Mouse (Mus musculus): ENCODE data around the gene Nt5dc2.

The Nt5dc2 gene

DNA sequence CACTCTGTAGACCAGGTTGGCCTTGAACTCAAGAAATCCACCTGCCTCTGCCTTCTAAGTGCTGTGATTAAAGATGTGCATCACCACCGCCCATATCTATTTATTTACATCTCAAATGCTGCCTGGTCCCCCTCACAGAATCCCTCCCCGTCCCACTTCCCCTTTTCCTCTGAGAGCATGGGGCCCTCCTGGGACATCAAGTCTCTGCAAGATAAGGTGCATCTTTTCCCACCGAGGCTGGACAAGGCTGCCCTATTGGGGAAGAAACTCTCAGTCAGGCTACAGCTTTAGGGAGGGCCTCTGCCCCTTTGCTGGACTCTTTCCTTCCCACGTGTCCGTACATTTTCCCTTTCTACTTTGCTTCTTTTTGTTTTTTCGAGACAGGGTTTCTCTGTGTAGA is 38.7 kb downstream of the Nt5dc2 start:
- no peak for DNase-seq

DNA sequence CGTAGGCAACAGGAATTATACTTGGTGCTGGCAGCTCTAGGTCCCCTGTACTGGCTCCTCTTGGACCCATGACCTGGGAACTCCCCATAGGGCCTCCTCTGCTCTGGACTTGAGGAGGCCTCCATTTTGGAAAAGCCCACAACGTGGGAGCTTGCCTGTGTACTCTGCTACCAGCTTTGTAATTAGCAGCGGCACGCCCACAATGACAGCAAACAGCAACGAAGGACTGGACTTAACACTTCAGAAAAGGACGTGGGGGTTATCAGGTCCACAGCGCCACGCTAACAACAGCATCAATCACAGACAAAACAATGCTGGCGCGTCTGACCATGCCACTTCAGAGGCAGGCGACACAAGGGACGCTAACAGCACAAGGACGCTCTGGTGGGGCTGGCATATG is 40.1 kb downstream of the Nt5dc2 start:
- no peak for DNase-seq

DNA sequence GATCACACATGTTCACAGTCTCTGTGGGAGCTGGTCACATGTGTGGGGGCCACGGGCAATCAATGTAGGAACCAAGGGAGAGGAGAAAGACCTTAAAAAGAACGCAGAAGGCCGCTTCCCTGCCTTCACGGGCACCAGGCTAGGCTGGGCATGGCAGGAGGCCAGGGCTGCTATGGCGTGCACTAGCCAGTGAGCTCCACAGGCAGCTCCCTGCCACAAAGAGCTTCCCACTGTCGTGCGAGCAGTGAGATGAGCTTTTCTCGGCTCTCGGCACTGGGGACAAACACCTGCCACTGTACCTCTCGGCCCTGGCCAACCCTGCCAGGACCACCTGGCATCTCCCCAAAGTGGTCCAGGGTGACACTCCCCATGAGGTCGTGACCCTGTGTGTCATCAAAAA is 40.5 kb downstream of the Nt5dc2 start:
- DNase-seq = no peak

DNA sequence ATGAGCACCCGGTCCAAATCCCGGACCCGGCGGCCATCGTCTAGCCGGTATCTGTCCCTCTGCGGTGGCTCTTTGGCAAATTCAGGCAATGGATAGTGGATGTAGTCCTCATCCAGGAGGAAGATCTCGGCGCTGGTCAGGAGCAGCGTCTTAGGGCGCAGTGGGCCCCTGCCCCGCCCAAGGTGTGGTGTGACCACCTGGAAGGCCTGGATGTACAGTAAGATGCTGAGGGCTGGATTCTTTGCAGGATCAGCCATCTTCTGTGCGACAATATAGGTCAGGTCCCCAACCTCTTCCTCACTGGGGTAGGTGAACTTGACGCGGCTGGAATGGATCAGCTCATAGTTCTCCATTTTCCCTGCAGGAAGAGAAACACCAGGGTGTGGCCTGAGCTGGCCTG is 41.0 kb downstream of the Nt5dc2 start:
- DNase-seq = no peak

DNA sequence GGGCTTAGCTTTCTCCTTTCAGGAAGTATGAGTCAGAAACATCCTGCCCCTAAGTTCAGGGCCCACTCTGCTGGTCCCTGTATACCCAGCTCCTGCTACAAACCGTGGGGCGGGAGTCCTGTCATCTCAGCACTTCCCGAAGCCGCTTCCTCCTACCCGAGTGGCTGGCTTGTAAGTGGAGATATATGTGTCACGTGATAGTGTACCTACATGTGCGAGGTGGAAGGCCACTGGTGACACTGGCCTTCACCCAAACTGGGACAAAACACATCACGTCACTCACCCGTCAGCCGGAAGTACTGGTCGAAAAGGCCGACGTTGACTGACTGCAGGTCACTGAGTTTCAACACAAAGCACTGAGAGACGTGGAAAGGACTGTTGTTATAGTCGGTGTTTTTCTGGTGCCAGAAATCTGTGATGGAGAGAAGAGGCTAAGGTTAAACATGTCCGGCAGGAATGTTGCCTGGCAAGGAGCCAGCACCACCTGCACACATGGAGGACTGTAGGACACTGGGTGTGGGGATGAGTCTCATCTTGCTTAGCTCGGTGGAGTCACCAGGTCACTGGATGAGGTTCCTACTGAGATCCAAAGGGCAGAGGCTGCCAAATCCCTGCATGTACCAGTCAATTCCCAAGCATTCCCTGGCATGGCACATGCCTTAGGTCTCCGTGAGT is 42.1 kb downstream of the Nt5dc2 start:
- peak; percentile 50 for DNase-seq

DNA sequence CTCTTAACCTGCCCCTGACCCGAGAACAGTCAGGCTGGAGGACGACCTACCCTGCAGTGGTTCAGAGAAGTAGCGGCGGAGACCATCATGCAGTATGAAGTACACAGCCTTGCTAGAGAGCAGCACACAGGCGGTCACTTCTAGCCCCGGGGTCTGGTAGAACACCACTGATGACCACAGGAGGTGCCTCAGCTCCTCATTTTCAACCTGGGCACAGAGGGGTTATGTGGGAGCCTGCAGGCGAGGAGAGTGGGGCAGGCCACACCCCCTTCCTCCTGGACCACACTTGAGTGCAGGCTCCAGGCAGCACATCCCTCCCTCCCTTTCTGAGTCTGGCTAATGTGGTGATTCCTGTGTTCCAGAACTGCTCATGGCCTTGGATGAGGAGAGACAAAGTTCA is 42.7 kb downstream of the Nt5dc2 start:
- no peak for DNase-seq

DNA sequence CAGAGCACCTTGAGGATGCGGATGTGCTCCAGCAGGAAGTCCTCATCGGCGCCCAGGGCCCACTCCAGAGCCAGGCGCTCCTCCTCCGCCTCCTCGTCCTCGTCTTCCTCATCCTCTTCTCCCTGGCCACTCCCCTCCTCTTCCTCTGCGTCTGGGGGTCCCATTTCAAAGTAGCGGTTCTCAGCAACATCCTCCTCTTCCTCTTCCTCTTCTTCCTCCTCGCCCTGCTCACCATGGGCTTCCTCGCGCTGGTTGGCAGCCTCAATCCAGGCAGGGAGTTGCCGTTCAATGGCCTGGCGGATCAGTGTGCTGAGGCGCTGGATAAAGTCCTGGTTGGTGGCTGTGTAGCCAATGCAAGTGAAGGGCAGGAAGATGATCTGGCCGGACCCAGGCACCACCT is 46.4 kb downstream of the Nt5dc2 start:
- DNase-seq = no peak

DNA sequence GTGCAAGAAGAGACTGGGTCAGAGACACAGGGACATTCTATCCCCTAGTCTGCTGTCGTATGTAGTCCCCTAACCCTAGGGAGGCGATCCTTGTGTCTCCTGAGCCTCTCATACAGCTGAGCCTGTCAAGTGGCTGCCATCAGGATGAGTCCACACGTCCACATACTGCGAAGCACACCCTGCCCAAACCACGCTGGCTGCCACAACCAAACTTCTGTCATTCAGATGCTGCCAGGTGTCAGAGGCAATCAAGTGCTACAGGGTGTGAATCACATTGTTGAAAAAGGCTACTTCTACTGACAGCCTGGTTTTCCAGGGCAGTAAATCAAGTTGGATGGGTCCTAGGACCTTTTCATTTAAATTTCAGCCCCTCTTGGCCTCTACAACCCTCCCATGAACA is 46.9 kb downstream of the Nt5dc2 start:
- DNase-seq = no peak

DNA sequence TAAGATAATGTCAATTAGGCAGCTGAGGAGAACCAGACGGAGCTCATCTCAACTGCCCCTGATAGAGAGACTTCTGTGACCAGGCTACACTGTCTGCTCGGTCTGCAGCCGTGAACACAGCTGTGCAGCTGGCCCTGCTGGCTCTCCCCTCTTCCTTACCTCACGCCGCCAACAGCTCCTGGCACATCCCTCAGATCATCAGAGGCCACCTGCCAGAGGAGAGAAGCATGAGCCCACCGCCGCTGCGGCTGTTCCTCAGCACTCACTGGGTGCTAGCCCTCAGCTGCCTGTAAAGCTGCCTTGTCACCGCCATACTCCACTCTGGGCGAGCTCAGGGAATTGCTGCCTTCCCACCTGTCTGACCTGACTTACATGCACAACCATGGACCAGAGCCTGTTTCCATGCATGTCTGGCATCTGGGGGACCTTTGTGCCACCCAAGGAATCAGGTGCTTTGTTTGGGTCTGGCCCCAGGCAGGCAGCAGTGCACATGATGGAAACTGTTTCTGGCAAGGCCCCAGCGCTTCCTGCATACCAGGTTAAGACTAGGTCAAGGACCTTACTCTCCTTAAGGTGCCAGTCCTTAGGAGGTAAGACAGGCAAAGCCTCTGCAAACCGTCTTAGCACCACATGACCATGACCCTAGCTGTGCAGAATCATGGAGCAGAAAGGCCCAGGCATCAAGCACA is 49.0 kb downstream of the Nt5dc2 start:
- peak; percentile 86 for DNase-seq

DNA sequence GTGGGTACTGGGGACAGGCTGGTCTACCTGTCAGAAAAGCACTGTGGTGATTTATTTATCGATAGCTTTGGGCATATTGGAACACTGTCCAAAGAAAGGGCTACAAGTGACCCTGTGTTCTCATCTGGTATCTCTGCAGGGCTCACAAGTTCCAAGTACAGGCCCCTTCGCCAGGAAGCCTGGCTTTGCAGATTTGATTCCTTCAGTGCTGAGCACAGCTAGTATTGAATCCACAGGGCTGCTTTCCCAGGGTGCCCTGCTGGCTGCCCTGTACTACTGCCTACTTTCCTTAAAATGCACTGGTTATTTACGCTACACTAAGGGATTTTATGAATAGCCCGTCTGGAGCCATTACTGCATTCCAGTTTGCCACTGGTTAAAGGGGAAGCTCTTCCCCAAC is 50.7 kb downstream of the Nt5dc2 start:
- DNase-seq = no peak

DNA sequence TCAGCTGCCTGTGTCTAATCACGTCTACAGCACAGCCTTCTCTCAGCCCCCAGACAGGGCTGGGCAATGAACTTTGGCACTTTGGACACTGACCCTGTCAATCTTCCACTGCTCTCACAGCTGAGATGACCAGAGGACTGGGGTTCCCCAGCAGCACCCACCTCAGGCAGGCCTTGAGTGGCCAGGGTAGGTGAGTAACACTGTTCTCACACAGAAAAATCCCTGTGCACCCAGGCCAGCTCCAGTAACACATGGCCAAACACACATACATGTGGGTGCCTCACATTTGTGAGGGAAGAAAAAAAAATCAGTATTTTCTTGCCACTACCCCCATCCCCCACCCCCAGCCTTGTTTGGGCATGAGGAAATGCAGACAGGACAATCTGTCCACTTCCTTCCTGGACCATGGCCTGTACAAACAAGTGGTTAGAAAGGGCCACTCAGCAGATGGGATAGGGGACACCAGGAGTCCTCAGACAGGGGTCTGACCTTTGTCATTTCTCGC is 52.0 kb downstream of the Nt5dc2 start:
- peak; percentile 76 for DNase-seq

DNA sequence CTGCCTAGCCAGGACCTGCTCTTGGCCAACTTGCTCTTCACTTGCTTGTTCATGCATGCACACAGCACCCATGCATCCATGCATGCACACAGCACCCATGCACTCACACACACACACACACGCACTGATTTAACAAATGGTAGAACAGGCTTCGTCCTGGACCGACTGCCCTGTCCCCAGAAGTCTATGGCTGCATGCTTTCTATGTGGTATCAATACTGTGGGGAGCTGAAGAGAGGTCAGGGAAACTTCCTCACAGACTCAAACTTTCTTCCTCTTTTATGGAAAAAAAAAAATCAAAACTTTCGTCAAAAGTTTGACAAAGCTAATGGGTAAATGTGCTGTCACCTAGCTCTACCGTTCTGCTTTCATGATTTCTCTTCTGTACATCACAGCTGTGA is 52.7 kb downstream of the Nt5dc2 start:
- DNase-seq = no peak

DNA sequence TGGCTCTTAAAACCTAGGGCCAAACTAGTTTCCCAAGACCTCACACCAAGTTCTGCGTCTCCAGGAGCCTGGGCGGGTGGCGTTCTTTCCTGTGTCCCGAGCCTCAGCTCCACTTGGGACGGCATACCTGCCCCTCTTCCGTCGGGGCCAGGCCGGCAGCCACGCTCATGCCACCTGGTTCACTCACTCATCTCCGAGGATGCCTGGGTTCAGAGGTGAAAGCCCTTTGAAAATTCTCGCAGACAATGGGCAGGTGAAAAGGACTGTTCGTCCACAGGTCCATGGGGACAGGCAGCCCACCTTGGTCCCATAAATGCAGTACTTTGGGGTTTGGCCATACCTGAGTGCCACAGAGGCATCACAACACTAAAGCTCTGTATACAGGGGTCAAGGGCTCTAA is 53.3 kb downstream of the Nt5dc2 start:
- DNase-seq = no peak

DNA sequence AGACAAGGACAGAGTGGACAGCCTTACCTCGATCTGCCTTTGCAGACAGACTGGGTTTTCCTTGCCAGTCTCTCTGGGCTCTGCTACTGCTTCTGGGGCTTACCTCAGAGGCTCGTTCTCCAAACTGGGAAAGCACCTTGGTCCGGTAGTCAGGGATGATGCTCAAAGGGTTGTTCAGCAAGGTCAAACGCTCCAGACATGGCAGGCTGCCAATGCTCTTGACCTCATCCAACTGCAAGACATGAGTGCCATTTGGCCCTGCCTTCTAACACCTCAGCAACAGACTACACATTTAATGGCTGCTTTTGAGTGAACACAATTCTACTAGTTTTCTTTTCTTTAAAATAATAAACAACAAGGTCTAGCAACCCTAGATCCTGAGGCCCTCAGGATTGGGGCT is 55.8 kb downstream of the Nt5dc2 start:
- DNase-seq = peak; percentile 81

All from kidney, adult 11 months (tissue).